Mouse (Mus musculus): ENCODE results near the gene Rdh16f1. TPM values are rescaled to one million over a fixed set of nuclear protein-coding genes. Genes with fewer than 3 reads are reported as not detected.
"Not testable (repeated sequence)": the region's sequence is repeated elsewhere in the genome, so short reads cannot be mapped to it uniquely, and the experiment has no call there.

The Rdh16f1 gene
- total RNA-seq, 4 experiments from 2014 or later = 0.22 TPM; not detected in 3

DNA sequence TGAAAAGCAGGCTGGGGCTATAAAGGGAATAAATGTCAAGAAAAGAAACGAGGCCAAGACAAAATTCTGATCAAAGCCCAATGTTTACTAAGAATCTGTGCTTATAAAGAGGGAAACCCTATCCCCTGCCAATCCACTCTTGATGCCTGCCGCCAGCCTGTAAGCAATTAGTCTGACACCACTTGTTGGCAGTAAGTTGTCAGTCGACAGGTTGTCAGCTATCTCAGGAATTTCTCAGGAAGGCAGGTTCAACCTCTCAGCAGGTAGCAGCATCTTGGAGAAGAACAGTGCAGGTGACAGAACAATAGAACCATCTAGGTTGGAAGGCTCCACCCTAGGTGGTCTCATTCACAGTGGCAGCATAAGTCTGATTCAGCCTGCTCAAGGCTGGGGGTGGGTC lies 69.5 kb downstream of the Rdh16f1 start:
- DNase-seq (ENCODE audit: low spot score) = no peak

DNA sequence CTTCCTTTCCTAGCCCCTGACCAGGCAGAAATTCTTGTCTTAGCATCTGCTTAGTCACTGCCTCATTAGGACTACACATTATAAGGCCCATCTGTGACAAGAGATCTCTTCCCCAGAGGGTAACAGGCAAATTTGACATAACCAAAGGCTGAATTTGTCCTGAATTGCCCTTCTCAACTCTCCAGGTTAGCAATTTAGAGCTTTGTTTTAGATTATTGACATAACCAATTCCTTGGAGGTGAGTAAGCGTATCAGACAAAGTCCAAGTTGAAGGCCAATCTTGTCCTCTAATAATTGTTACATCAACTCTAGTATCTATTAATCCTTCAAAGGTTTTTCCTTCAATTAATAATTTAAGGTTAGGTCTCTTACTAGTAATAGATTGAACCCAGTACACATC lies 74.6 kb downstream of the Rdh16f1 start:
- DNase-seq (ENCODE audit: low spot score) = not testable (repeated sequence)

DNA sequence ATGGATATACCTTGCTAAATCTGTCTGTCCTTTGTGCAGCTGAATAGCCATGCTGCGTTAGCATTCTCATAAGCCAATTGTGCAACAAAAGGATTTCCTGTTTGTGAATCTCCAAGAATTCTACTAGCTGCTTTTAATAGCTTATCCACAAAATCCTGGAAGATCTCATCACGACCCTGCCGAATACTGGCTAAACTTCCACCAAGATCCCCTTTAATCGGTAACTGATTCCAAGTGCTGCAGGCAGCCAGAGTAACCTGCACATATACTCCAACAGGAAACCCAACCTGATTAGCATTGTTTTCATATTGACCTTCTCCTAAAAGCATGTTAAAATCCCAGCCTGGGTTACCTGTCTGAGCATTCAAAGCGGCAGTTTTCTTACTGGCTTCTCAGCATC lies 75.7 kb downstream of the Rdh16f1 start:
- DNase-seq (ENCODE audit: low spot score) = no peak

DNA sequence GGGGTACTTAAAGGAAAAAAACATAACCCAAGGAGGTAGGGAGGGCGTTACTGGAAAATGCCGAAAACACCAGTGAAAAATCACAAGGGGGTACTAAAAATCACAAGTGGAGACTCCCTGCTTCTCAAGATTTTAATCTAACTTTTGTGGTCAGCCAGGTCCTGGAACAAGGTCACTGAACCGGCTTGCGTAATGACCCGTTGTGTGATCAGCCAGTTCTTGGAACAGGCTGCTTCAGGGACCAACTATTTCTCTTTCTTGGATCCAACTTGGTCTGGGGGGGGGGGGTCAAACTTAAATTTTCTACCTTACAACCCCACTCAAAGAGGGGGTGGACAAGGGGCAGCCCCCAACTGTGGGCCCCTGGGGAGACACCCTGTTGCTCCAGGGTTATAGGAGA lies 78.2 kb downstream of the Rdh16f1 start:
- DNase-seq (ENCODE audit: low spot score) = not testable (repeated sequence)

DNA sequence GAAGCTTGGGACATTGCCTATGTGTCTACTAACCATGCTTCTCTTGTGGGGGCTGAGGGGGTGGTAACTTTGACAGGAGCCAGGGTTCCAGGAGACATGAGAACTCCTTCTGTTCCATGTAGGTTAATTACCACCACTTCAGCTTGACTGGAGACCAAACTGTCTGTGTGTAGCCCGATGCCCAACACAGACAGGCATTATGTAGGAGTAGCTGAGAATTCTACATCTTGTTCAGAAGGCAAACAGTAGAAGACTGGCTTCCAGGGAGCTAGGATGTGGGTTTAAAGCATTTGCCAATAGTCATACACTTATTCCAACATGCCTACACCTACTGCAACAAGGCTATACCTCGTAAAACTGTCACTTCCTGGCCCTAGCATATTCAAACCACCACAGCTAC lies 79.0 kb downstream of the Rdh16f1 start:
- DNase-seq (ENCODE audit: low spot score) = no peak

DNA sequence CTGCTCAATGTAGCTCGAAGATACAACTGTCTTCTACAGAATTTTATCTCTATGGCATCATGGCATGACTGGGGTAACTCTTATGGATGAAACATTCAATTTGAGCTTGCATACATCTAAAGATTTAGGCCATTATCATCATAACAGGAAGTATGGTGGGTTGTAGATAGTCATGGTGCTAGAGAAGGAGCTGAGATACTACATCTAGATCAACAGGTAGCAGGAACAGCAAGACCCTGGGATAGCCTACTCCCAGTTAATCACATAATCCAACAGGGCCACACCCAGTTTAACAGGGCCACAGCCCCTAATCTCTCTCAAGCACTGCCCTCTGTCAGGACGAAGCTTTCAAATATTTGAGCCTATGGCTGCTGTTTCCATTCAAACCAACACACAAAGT lies 81.2 kb downstream of the Rdh16f1 start:
- DNase-seq (ENCODE audit: low spot score) = no peak

Other genes with a start within 250 kb of the Rdh16f1 start
- gene Ndufa4l2, start 244.8 kb upstream of the Rdh16f1 start, total RNA-seq (2022) = 10 to 100 TPM; 17.2 to 26.5 (median 21.6) TPM
- gene Shmt2, start 237.3 kb upstream of the Rdh16f1 start, total RNA-seq (2022) = 10 to 100 TPM; 41.6 to 48.4 (median 44.5) TPM
- under 1 TPM; 0.22 to 0.66 (median 0.50) TPM for gene Nxph4, start 225.2 kb upstream of the Rdh16f1 start, total RNA-seq (2022)
- 10 to 100 TPM; 64.0 to 88.9 (median 74.0) TPM for gene Lrp1, start 138.6 kb upstream of the Rdh16f1 start, total RNA-seq (2022)
- gene Stat6, start 116.8 kb upstream of the Rdh16f1 start, total RNA-seq (2022) = 10 to 100 TPM; 38.4 to 43.7 (median 43.2) TPM
- 1 to 10 TPM; 3.0 to 5.1 (median 3.6) TPM for gene Nemp1, start 92.9 kb upstream of the Rdh16f1 start, total RNA-seq (2022)
- gene Nab2, start 91.2 kb upstream of the Rdh16f1 start, total RNA-seq (2022) = 10 to 100 TPM in 1 of 4 experiments, 1 to 10 TPM in 3; 5.0 to 10.3 (median 6.6) TPM
- under 1 TPM in 1 of 4 experiments, not detected in 3; 0.08 TPM for gene Myo1a, start 54.6 kb upstream of the Rdh16f1 start, total RNA-seq (2022)
- gene Tac2, start 35.3 kb upstream of the Rdh16f1 start, total RNA-seq (2022) = not detected
- gene Zbtb39, start 20.2 kb upstream of the Rdh16f1 start, total RNA-seq (2022) = 1 to 10 TPM; 6.4 to 7.9 (median 7.5) TPM
- 1 to 10 TPM; 3.8 to 4.8 (median 4.2) TPM for gene Gpr182, start 8.1 kb upstream of the Rdh16f1 start, total RNA-seq (2022)
- under 1 TPM in 1 of 4 experiments, not detected in 3; 0.06 TPM for gene Rdh1, start 66 bp upstream of the Rdh16f1 start, total RNA-seq (2022)
- under 1 TPM in 2 of 4 experiments, not detected in 2; 0.09 to 0.22 TPM for gene Rdh9, start 16.6 kb downstream of the Rdh16f1 start, total RNA-seq (2022)
- not detected for gene Rdh16, start 41.4 kb downstream of the Rdh16f1 start, total RNA-seq (2022)
- gene Rdh19, start 90.1 kb downstream of the Rdh16f1 start, total RNA-seq (2022) = not detected
- not detected for gene Rdh16f2, start 106.7 kb downstream of the Rdh16f1 start, total RNA-seq (2022)
- under 1 TPM in 1 of 4 experiments, not detected in 3; 0.19 TPM for gene Rdh7, start 129.0 kb downstream of the Rdh16f1 start, total RNA-seq (2022)
- gene Sdr9c7, start 138.7 kb downstream of the Rdh16f1 start, total RNA-seq (2022) = not detected
- not detected for gene Hsd17b6, start 247.8 kb downstream of the Rdh16f1 start, total RNA-seq (2022)

Measured in heart, adult 8-10 months (tissue).